Mouse (Mus musculus) cerebellum, postnatal 25 days (tissue): Measurements from ENCODE around the gene Vmn2r52.
"Not testable (repeated sequence)": the region's sequence is repeated elsewhere in the genome, so short reads cannot be mapped to it uniquely, and the experiment has no call there.

ENCODE experiments used
- DNase-seq, 2 experiments: peaks; one replicate each; pipeline ENCODE4 v3.0.0; 2021; ENCODE audit warnings: mixed read lengths in 2 of 2

Vmn2r52 gene

DNA sequence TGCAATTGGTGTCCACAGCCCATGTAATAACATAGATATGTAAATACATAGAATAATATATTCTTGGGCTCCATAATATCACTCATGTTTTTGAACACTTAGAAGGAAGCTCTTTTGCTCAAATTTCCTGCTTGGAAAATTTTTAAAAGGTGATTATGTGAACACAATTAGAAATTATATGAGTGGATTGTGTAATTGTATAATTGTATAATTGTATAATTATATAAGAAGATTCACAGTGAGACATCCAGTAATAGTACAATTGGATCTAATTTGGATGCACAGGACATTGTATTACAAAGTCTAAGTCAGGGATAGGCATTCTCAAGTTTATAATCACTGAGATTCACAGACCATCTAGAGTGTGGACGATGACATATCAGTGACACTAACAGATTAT lies at the start of gene Vmn2r52:
Gene Vmn2r52, minus strand, starts transcription at position 101 of the 400 bp plus-strand sequence.
- no peak for DNase-seq

DNA sequence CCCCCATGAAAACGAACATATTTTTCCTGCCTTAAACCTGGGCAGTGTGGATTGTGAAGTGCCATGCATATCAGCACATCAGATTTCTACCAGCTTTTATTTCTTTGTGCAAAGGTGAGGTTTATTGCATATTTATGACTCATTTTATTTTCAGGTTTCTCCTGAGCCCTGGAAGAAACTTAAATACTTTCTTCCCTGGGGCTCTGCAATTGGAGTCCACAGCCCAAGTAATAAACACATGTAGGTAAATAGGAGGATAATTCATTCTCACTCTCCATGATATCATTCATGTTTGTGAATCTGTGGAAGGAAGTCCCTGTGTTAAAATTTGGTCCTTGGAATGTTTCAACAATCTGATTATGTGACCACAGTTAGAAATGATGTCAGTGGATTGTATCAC lies 70.7 kb downstream of the Vmn2r52 start, which contains the start of gene Vmn2r51:
Gene Vmn2r51, minus strand, starts transcription at position 101 of the 400 bp plus-strand sequence.
- not testable (repeated sequence) for DNase-seq
